Mouse (Mus musculus): ENCODE measurements around the gene Doc2a. TPM values are rescaled to one million over a fixed set of nuclear protein-coding genes. Genes with fewer than 3 reads are reported as not detected.

Gene Doc2a
- polyA plus RNA-seq, 1 experiment from 2014 or later: 5.6 TPM

DNA sequence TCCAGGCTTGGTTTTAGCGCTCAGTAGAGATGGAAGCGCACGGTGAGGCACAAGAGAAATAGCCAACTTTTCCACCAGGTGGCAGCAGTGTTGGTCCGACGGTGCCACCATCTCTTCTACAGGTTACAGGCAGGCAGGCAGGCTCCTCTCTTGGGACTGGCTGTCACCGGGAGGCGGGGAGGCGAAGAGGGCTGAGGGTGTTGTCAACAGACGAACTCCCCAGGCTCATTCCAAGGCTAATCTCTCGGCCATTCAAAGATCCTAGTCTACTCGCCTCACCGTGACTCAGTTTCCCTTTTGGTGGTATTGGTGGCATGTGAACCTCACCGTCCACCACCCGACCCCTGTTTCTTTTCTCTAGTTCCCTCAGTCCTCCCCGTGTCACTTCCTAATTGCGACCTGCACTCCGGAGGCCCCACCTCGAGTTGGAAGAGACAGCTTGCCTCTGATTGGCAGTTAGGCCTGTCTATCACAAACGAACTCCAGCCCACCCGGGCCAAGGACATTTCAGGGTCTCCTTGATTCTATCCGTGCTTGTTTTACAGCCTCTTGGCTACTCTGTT, 15.1 kb upstream of the Doc2a start:
- peak overlapping the region; percentile 36 for H3K4me2 ChIP-seq (ENCODE audit: low read depth)
- no peak overlapping the region for H3K27ac ChIP-seq (ENCODE audit: low read depth, low read length)
- H3K9ac ChIP-seq (ENCODE audit: low read length): no peak overlapping the region
- H3K9me3 ChIP-seq (ENCODE audit: control insufficient read depth, low read length): no peaks in the 10 kb centered on the region
- ATAC-seq (ENCODE audit: insufficient read depth, low FRiP score, low TSS enrichment) (peak; percentile 81), DNase-seq (ENCODE audit: low spot score) (peak; percentile 82)
- H3K36me3 ChIP-seq (ENCODE audit: control insufficient read depth, insufficient read depth, low read length): no peaks in the 10 kb centered on the region
- H3K27me3 ChIP-seq (ENCODE audit: control insufficient read depth, insufficient read depth, low read length): no peaks in the 10 kb centered on the region
- 1% methylated on average over 21 of the region's 21 CpGs for WGBS
- 0 out of 2 replicates have a peak overlapping the region, but pooled peaks have one; percentile 11 for H3K4me3 ChIP-seq (ENCODE audit: low read depth, low read length)
- H3K4me1 ChIP-seq (ENCODE audit: control insufficient read depth, insufficient read depth, low read length): no peaks in the 10 kb centered on the region

DNA sequence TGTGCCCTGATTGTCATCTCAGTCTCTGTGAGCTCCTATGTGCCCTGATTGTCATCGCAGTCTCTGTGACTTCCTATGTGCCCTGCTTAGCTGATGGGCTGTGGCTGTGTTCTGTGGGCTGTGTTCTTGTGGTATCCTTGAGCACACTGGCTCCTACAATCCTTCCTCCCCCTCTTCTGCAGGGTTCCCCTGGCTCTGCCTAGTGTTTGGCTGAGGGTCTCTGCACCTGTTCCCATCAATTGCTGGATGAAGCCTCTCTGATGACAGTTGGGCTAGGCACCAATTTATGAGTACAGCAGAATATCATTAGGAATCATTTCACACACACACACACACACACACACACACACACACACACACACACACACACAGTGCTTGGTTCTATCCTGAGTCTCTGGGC, 13.9 kb upstream of the Doc2a start:
- no peak overlapping the region for H3K27ac ChIP-seq (ENCODE audit: low read depth, low read length)
- H3K27me3 ChIP-seq (ENCODE audit: control insufficient read depth, insufficient read depth, low read length): no peaks in the 10 kb centered on the region
- H3K9me3 ChIP-seq (ENCODE audit: control insufficient read depth, low read length): no peaks in the 10 kb centered on the region
- H3K36me3 ChIP-seq (ENCODE audit: control insufficient read depth, insufficient read depth, low read length): no peaks in the 10 kb centered on the region
- H3K4me2 ChIP-seq (ENCODE audit: low read depth): no peak overlapping the region
- no peak overlapping the region for H3K9ac ChIP-seq (ENCODE audit: low read length)
- no peaks in the 10 kb centered on the region for H3K4me1 ChIP-seq (ENCODE audit: control insufficient read depth, insufficient read depth, low read length)
- 96% methylated on average over 1 of the region's 1 CpGs for WGBS
- no peak for DNase-seq (ENCODE audit: low spot score)
- H3K4me3 ChIP-seq (ENCODE audit: low read depth, low read length): no peak overlapping the region
- no peak for ATAC-seq (ENCODE audit: insufficient read depth, low FRiP score, low TSS enrichment)

DNA sequence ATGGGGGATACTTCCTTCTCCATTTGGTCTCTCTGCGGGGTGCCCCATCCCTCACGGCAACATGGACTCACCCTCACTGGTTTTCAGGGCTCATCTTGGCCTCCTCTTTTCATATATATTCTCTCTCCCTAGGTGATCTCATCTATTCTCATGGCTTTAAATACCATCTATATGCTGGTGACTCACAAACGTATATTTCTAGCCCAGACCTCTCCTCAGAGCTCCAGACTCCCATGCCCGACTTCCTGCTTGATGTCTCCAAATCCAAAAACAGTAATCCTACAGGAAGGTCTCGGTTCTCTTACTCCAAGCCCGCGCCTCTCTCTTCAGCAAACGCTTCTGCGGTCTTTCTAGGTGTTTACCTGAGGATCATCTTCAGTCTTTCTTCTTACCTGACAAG, 3.9 kb upstream of the Doc2a start:
- H3K4me1 ChIP-seq (ENCODE audit: control insufficient read depth, insufficient read depth, low read length): peaks cover 7% of the 10 kb centered on the region

DNA sequence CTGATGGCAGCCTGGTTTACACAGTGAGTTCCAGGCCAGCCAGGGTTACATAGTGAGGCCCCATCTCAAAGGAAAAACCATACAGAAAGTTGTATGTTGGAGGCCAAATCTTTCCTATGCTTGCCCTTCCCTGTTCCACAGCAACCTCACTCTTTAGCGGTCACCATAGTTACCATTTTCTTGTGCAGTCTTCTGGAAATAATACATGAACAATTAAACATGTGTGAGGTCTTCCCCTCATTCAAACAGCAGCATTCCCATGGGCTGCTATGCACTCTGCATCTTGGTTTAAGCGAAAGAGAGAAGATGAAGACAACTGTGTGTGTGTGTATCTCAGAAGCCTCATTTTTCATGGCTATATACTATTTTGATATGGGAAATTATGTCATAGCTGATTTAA, 1.7 kb upstream of the Doc2a start:
- WGBS: 59% methylated on average over 2 of the region's 2 CpGs
- Histone ChIP-seq H3K4me2 (ENCODE audit: low read depth) (no peak overlapping the region), H3K27ac (ENCODE audit: low read depth, low read length) (no peak overlapping the region), H3K36me3 (ENCODE audit: control insufficient read depth, insufficient read depth, low read length) (no peaks in the 10 kb centered on the region), H3K4me1 (ENCODE audit: control insufficient read depth, insufficient read depth, low read length) (peaks cover 12% of the 10 kb centered on the region), H3K9ac (ENCODE audit: low read length) (no peak overlapping the region), H3K4me3 (ENCODE audit: low read depth, low read length) (no peak overlapping the region), H3K9me3 (ENCODE audit: control insufficient read depth, low read length) (no peaks in the 10 kb centered on the region), H3K27me3 (ENCODE audit: control insufficient read depth, insufficient read depth, low read length) (peaks cover 15% of the 10 kb centered on the region)
- DNase-seq (ENCODE audit: low spot score) (no peak), ATAC-seq (ENCODE audit: insufficient read depth, low FRiP score, low TSS enrichment) (no peak)

More for the DNA sequence above, 3.9 kb upstream of the Doc2a start:
- H3K9ac ChIP-seq (ENCODE audit: low read length): no peak overlapping the region
- no peak overlapping the region for H3K4me2 ChIP-seq (ENCODE audit: low read depth)
- no peak for DNase-seq (ENCODE audit: low spot score)
- no peaks in the 10 kb centered on the region for H3K36me3 ChIP-seq (ENCODE audit: control insufficient read depth, insufficient read depth, low read length)
- WGBS: 88% methylated on average over 9 of the region's 9 CpGs
- H3K4me3 ChIP-seq (ENCODE audit: low read depth, low read length): no peak overlapping the region
- H3K27ac ChIP-seq (ENCODE audit: low read depth, low read length): no peak overlapping the region
- H3K27me3 ChIP-seq (ENCODE audit: control insufficient read depth, insufficient read depth, low read length): peaks cover 2% of the 10 kb centered on the region; the same call in 1 of the 2 replicates
- no peaks in the 10 kb centered on the region for H3K9me3 ChIP-seq (ENCODE audit: control insufficient read depth, low read length)
- ATAC-seq (ENCODE audit: insufficient read depth, low FRiP score, low TSS enrichment): no peak

DNA sequence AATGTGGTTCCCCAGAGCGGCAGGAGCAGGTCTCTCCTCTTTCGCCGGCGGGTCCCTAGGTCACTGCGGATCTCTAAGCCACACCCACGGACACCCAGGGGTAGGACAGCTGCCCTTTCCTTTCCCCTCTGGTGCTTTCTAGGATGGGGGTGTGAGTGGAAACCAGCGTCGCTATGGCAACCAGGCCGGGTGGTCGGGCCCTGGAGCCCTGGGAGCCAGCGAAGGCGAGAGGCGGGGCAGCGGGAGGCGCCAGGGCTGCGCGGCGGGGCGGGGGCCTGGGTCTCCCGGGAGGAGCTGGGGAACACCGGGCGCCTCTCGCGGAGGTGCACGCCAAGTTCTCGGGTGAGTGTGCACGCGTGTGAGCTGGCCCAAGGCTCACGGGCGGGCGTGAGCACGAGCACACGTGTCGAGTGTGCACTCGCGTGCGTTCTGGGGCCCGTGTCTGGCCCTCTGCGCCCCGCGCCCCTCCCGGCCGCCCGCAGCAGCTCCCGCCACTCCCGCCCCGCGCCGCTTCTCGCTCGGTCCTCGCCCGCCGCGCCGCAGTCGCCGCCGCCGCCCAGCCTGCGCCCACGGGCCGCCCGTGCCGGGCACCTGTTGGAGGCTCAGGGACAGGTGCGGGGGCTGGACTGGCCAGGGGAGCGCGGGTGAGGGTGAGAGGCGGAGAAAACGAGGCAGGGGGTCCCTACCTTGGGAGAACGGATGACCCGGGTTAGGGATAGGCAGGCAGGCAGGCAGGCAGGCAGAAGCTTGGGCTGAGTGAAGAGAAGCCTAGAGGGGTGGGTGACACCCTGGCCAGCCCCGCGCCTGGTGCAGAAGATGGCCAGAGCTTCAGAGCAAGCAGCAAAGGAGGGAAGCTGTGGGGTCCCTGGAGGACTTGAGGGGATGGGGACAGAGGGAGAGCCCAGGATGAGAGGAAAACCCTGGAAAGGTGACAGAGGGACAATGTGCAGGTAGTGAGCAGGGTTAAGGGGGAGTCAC, 494 bp downstream of the Doc2a start:
- ATAC-seq (ENCODE audit: insufficient read depth, low FRiP score, low TSS enrichment): peak; percentile 56
- peak overlapping the region; percentile 60 for H3K4me3 ChIP-seq (ENCODE audit: low read depth, low read length)
- H3K4me2 ChIP-seq (ENCODE audit: low read depth): peak overlapping the region; percentile 100
- under 1% methylated on average over 48 of the region's 74 CpGs for WGBS
- no peak overlapping the region for H3K27ac ChIP-seq (ENCODE audit: low read depth, low read length)
- peak; percentile 75 for DNase-seq (ENCODE audit: low spot score)
- peaks cover 6% of the 10 kb centered on the region; the same call in 1 of the 2 replicates for H3K36me3 ChIP-seq (ENCODE audit: control insufficient read depth, insufficient read depth, low read length)
- peaks cover 15% of the 10 kb centered on the region for H3K27me3 ChIP-seq (ENCODE audit: control insufficient read depth, insufficient read depth, low read length)
- H3K9ac ChIP-seq (ENCODE audit: low read length): peak overlapping the region; percentile 65
- no peaks in the 10 kb centered on the region for H3K9me3 ChIP-seq (ENCODE audit: control insufficient read depth, low read length)
- peaks cover 12% of the 10 kb centered on the region for H3K4me1 ChIP-seq (ENCODE audit: control insufficient read depth, insufficient read depth, low read length)

DNA sequence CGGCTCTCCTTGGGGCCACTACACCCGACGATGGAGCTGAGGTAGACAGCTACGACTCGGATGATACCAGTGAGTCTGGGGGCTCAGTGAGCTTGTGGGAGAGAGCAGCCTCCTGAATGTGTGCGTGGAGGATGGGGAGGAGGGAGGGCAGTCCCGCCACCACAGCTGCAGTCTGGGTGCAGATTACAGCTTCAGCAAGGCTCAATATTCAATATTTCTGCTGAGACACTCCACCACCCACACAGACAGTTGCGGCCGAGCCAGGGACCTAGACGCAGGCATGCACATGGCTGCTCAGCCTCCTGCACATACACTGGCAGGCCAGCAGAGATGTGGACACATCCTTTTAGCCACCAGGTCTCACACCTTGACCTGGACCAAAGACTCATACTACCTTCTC, 1.6 kb downstream of the Doc2a start:
- Histone ChIP-seq H3K36me3 (ENCODE audit: control insufficient read depth, insufficient read depth, low read length) (peaks cover 9% of the 10 kb centered on the region), H3K4me1 (ENCODE audit: control insufficient read depth, insufficient read depth, low read length) (peaks cover 12% of the 10 kb centered on the region), H3K27ac (ENCODE audit: low read depth, low read length) (no peak overlapping the region), H3K9ac (ENCODE audit: low read length) (peak overlapping the region; percentile 65), H3K9me3 (ENCODE audit: control insufficient read depth, low read length) (no peaks in the 10 kb centered on the region), H3K4me2 (ENCODE audit: low read depth) (peak overlapping the region; percentile 100), H3K27me3 (ENCODE audit: control insufficient read depth, insufficient read depth, low read length) (peaks cover 15% of the 10 kb centered on the region), H3K4me3 (ENCODE audit: low read depth, low read length) (peak overlapping the region; percentile 60; the same call in 1 of the 2 replicates)
- ATAC-seq (ENCODE audit: insufficient read depth, low FRiP score, low TSS enrichment) (no peak), DNase-seq (ENCODE audit: low spot score) (no peak)
- 22% methylated on average over 10 of the region's 10 CpGs for WGBS

DNA sequence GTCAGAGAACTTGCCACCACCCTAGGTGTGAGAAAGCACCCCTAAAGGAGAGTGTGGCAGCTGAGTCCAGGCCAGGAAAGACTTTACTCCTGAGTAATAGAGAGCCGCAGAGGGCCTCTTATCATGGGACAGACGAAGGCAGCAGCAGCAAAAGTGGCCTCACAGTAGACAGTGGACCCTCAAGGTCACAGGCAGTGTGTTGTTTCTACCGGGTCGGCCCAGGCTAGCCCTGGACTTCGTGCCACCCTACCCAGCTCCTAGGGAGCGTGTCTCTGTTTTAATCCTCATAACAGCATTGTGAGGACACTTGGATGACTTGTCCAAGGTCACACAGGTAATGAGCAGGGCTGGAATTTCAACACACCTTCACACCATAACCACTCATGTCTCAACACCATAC, 2.9 kb downstream of the Doc2a start:
- ATAC-seq (ENCODE audit: insufficient read depth, low FRiP score, low TSS enrichment) (no peak), DNase-seq (ENCODE audit: low spot score) (no peak)
- Histone ChIP-seq H3K27ac (ENCODE audit: low read depth, low read length) (no peak overlapping the region), H3K36me3 (ENCODE audit: control insufficient read depth, insufficient read depth, low read length) (peaks cover 9% of the 10 kb centered on the region), H3K9me3 (ENCODE audit: control insufficient read depth, low read length) (no peaks in the 10 kb centered on the region), H3K4me2 (ENCODE audit: low read depth) (no peak overlapping the region), H3K4me1 (ENCODE audit: control insufficient read depth, insufficient read depth, low read length) (peaks cover 12% of the 10 kb centered on the region), H3K4me3 (ENCODE audit: low read depth, low read length) (no peak overlapping the region), H3K27me3 (ENCODE audit: control insufficient read depth, insufficient read depth, low read length) (peaks cover 15% of the 10 kb centered on the region), H3K9ac (ENCODE audit: low read length) (no peak overlapping the region)
- 98% methylated on average over 6 of the region's 6 CpGs for WGBS

DNA sequence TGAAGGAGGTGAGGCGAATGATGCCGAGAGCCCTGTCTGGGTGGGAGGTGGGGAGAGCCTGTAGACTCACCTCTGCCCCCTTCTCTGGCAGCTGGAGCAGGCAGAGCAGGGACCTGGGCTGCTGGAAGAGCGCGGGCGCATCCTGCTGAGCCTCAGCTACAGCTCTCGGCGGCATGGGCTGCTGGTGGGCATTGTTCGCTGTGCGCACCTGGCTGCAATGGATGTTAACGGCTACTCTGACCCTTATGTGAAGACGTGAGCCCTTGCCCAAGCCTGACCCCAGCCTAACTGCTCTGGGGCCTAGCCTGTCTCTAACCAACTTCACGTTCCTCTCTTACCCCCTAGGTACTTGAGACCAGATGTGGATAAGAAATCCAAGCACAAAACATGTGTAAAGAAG, 4.0 kb downstream of the Doc2a start:
- Histone ChIP-seq H3K9ac (ENCODE audit: low read length) (no peak overlapping the region), H3K27ac (ENCODE audit: low read depth, low read length) (no peak overlapping the region), H3K27me3 (ENCODE audit: control insufficient read depth, insufficient read depth, low read length) (peaks cover 15% of the 10 kb centered on the region), H3K36me3 (ENCODE audit: control insufficient read depth, insufficient read depth, low read length) (peaks cover 9% of the 10 kb centered on the region), H3K4me2 (ENCODE audit: low read depth) (no peak overlapping the region), H3K9me3 (ENCODE audit: control insufficient read depth, low read length) (no peaks in the 10 kb centered on the region), H3K4me1 (ENCODE audit: control insufficient read depth, insufficient read depth, low read length) (peaks cover 12% of the 10 kb centered on the region), H3K4me3 (ENCODE audit: low read depth, low read length) (no peak overlapping the region)
- ATAC-seq (ENCODE audit: insufficient read depth, low FRiP score, low TSS enrichment) (no peak), DNase-seq (ENCODE audit: low spot score) (no peak)
- 42% methylated on average over 12 of the region's 12 CpGs for WGBS
